Mouse (Mus musculus) adrenal gland, postnatal 36 days (tissue): ENCODE measurements around the gene Dennd1b. TPM values are rescaled to one million over a fixed set of nuclear protein-coding genes. Genes with fewer than 3 reads are reported as not detected.

Source experiments
- DNase-seq, 2 experiments: peaks; one replicate each; pipeline ENCODE4 v3.0.0; 2021; ENCODE audit warnings: mixed read lengths in 1 of 2
- long read RNA-seq, 2 experiments: library from polyadenylated mRNA; stranded (forward); transcript quantifications; one replicate each; pipeline ENCODE4 v2.0.0; 2021; ENCODE audit warnings: borderline sequencing depth in 2 of 2
- total RNA-seq, 2 experiments: library from RNA; stranded (reverse); gene quantifications; 2 replicates each; pipeline ENCODE4 v1.2.3; 2021

The Dennd1b gene
- 10 to 100 TPM; 24.0 to 27.9 TPM for total RNA-seq
- long read RNA-seq, experiment 1, partial matches to known transcripts = 0 of 2 reads
- long read RNA-seq, experiment 1, other reads (novel, unspliced or antisense) = 2 of 2 reads
- long read RNA-seq, experiment 2, partial matches to known transcripts = 0 of 1 reads
- long read RNA-seq, experiment 2, other reads (novel, unspliced or antisense) = 1 of 1 reads

DNA sequence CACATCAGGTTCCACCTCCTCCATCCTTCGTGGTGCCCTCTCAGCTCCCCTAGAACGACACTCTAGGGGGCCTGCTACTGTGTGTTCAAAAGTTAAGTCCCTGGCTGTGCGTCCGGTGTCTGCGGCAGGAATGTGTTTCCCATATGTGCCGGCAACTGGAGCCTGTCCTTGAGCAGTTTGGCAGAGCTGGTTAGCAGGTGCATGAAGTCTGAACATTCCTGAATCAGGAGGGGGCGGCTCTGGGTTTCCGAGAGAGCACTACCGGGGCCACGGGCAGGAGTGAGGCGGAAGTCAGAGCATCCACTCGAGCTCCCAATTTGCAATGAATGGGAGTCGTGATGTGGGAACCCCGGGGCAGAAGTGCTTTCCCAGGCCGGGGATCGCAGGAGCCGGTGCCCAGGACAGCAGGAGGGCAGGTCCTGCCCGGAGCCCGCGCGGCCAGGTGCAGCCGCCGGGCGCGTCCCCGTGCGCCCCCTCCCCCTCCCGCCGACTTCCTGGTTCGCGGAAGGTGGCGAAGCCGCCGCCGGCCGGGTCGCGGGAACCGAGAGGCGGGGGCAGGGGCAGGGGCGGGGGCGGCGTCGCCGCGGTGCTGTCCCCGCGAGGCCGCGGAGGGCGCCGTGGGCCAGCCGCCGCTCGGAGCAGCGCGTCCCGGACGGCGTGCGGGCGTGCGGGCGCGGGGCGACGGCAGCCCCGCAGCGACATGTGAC is at the start of gene Dennd1b:
TSS of gene Dennd1b (plus strand) at position 275 of the 707 bp plus-strand sequence.
- DNase-seq = peak; percentile 67 to 81

DNA sequence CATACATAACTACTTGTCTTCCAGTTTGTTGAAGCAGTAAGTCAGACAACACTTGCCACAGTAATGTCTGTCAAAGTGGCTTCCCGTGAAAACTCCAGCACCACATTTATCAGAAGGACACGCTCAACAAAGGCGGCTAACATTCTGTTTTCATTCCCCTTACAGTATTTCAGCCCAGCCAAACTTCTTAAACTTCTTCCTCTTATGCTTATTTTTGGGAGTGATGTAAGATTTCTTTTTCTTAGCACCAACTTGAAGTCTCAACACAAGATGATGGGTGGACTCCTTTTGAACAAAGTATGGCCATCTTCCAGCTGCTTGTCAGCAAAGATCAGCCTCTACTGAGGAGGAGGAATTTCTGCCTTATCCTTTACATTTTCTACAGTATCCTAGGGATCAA is 47.6 kb upstream of the Dennd1b start:
- DNase-seq = no peak

DNA sequence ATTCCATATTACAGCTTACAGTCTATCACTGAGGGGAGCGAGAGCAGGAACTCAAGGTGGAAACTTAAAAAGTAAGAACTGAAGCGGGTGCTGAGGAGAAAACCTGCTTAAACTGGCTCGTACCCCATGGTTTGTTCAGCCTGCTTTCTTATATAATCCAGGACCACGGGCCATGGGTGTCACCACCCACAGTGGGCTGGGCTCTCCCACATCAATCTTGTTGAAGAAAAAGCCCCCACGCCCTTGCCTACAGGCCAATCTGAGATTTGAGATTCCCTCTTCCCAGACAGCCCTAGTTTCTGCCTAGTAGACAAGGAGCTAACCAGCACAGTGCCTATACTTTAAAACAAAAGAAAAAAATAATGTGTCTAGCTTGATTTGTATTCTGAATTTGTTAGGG is 43.6 kb upstream of the Dennd1b start:
- DNase-seq = no peak

DNA sequence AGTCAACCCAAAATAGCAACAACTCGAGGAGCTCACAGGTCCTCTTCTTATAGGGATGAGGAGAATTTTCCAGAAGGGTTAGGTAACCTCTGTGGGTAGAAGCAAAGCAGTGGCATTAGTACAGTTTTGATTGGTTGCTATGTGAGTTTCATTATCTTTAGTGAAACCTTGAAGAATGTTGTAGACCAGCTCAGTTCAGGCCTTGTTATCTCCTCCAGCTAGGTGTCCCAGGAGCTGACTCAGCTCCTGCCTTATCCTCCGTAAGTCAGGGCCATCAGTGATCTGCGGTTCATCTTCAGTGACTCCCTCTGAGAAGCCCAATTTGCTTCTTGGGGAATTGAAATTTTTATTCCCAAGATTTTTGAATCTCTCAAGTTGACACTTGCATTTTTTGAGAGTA is 43.2 kb upstream of the Dennd1b start:
- no peak for DNase-seq

DNA sequence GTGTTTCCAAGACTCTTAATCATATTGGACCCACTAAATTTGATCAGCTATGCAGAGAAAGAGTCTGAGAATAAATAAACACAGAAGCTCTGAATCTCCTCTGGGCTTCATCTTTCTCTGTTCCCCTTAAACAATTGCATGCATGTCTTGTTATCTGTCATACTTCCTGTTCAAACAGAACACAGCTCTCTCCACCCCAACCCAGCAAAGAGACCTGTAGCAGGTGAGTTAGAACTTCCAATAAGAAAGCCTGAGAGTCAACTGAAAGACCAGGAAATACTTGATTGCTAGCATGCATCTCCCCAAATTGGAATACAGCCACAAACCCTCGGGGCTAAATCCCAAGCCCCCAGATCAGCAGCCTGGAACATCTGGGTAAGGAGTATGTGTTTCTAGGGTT is 42.4 kb upstream of the Dennd1b start:
- DNase-seq = no peak

DNA sequence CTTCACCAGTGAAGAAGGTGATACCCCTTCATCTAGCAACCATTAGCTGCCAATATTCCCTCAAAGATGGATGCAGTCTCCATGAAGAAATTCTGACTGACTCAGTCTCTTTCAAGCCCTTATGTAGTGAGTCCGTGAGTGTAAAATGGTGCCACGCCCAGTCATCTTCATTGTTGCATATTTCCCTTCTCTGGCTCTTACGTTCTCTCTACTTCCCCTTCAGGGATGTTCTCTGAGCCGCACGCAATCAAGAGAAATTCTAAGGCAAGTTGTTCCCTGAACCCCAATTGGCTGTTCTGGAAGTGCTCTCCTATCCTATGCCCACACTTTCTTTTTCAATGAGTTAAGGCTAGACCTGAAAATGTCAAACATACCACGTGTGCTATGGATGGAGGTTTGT is 40.3 kb upstream of the Dennd1b start:
- DNase-seq = no peak

DNA sequence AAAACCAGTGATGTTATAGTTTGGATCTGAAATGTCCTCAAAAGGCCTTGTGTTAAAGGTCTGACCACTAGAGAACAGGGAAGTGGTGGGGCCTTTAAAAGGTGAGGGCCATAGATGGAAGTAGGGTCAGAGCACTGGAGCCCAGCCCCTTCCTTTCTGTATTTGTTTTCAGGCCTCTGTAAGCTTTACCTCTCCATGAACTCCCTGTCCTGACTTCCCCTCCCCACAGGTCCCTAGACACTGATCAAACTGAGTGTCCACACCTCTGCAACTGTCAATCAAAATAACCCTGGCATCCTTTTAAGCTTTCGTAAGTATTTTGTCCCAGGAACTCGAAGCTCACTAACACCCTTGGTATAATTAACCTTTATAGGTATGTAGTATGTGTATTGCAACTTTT is 39.0 kb upstream of the Dennd1b start:
- DNase-seq = no peak

DNA sequence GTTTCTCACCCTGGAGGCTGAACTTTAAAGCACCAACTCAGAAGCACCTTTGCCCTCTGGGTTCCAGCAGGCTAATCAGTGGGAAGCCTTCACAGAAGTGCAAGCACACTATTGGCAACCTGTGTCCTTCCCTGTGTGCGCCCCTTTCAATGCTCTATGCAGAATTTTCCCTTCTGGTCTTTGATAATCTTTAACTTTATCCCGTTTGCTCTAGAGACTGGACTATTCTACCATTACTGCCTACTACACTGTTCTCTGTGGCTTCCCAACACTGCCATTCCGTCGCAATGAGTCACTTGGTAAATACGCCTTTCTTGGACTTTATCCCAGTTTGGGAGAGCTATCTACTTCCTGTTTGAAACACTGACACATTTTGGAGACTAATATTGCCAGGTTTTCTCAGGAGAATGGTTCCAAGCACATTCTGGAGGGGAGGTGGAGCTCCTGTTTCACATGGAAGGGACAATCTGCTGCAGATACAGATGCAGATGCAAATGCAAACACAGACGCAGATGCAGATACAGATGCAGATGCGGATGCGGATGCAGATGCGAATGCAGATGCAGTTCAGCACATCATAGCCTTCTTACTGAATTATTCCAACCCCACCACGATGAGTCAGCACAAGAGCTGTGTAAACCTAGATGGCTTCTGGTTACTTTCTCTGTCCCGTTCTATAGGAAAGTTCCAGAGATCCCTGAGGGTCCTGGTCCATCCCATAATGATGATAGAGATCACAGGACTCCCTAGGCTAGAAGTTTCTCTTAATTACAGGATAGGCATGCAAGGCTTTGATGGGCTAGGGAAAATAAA is 34.4 kb upstream of the Dennd1b start:
- peak; percentile 53 to 55 for DNase-seq

DNA sequence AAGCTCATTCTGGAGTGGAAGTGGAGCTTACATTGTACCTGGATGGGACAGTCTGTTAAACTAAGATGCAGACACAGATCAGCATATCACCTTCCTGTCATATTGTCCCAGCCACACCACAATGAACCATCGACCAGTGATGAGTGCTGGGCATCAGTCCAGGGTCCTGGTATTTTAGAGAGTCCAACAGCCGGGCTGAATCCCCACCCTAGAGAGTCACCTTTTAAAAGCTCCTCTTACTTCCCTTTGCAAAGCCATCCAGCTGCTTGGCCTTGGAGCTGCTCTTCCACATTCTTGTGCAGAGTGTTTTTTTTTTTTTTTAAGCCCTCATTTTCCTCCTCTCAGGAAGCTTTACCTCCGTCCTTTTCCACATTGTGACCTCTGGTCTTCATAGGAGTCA is 33.2 kb upstream of the Dennd1b start:
- DNase-seq = peak; percentile 23 to 26

DNA sequence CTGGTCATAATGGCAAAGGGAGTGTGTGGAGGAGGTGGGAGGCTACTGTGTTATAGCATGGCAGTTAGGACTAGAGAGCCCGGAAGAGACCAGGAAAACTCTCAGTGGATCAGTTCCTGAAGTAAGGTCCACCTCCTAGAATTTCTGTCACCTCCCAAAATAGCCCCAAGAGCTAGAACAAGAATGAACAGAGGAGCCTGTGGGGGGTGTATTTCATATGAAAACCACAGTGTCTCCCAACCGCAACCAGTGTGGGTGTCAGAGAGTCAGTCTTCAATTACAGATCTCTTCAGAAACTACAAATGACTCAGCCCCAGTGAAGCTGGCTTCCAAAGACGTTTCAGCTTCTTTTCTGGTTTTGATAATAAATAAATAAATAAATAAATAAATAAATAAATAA is 32.4 kb upstream of the Dennd1b start:
- DNase-seq = no peak

DNA sequence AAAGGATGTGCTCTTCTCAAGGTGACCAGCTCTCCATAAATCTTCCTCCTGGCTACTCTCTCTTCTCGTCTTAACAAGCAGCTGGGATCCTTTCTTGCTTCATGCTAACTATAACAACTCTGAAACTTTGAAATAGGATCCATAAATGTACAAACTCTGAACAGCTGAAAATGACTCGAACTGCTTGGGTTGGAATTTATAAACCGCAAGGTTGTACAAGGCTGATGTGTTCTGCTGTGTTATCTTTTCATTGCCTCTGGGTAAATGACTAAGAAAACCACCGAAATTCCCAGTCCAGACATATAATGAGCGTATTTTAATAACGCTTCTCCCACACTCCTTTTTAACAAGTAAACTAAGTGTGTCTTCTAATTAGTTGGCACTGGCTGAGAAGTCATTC is 27.1 kb upstream of the Dennd1b start:
- no peak for DNase-seq

DNA sequence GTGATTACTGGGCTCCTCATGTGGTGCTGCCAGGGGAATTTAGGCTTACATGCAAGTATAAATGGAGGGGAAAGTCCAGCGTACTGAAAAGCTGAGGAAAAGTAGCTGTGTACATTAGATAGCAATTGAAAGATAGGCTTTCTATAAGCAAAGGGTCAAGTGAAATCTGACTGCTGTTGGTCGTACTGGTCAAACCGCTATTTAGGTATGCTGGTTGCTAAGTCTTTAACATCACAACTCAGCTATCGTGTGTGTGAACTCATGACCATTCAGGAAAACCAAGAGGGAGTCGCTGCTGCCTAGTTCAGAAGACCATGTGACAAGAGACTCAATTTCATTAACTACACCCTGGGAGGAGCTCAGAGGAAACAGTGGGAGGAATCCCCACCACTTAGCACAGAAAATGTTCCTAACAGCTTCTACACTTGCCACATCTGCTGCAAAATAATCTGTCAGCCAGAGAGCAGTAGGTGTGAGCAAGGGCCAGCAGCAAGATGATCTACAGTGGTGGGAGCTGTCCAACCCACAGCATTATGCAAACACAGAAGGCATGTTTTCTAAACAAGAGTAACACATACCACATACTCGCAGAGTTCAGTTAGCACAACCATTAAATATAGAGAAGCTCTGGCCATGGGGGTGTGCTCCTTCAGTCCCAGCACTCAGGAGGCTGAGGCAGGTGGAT is 25.4 kb upstream of the Dennd1b start:
- no peak for DNase-seq

DNA sequence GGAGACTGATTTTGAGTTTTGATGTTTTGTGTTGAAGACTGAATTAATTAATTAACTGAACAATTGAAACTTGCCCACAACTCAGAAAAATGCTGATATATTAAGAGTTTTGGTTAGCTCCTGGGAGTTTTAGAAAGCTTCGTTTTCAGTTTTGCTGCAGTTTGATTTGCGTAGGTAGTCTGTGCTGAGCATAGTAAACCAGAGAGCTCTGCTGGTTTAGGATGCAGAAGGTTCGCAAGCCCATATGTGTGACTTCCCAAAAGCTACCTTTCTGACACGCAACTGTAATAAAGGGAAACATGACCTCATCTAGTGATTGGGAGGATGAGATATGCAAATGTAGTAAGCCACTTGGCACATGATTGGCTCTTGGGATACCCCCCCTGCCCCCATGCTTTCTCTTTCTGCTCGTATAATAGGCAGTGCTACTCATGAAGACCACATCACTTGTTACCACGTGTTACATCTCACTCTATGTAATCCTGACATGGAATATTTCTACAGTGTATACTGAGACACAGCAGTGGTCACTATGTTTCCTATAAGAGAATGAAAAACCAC is 23.6 kb upstream of the Dennd1b start:
- no peak for DNase-seq

DNA sequence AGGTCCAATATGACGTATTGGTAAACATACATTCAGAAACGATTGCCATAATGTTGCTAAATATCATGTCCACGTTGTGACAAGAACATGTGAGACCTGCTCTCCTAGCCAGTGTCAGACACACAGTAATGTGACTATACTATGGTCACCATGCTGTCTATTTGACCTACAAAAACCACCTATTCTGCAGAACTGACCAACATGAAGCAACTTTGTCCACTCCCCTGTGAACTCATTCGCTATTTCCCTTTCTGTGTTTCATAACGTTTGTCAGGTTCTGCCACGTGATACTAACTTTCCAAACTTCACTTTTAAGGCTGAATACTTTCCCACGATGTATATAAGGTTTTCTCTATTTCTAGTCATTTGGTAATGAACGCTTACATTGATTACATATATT is 22.8 kb upstream of the Dennd1b start:
- DNase-seq = no peak

DNA sequence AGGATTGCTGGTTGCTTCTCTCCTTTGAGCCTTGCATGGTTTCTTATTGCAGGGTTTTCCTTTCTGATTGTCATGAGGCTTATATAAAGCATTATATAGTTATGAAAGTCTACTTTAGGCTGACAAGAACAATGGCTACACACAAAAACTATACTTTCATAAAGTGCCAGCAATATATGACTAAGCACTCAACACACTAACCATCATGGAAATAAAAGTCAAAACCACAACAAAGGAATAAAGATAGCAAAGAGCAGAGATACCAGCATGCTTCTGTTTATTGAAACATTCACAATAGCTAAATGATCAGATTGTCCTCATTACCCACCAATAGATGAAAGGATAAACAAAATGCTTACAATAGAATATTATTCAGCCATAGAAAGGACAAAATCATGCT is 11.1 kb upstream of the Dennd1b start:
- DNase-seq = no peak

DNA sequence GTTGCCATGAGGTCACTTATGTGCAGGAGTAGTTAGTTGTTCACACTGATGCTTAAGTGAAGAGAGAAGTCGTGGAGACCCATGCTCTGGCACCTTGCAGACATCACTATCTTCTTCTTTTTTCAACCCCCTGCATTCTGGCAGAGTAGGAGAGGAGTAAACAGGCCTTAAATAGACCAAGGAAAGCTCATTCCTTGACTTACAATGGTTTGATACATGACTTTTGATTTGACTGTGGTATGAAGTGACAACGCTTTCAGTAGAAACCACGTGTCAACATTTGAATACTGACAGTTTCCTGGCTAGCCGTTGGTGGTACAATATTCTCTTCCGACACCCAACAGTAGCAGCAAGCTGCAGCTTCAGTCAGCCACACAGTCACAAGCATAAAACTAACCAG is 8.3 kb upstream of the Dennd1b start:
- no peak for DNase-seq

DNA sequence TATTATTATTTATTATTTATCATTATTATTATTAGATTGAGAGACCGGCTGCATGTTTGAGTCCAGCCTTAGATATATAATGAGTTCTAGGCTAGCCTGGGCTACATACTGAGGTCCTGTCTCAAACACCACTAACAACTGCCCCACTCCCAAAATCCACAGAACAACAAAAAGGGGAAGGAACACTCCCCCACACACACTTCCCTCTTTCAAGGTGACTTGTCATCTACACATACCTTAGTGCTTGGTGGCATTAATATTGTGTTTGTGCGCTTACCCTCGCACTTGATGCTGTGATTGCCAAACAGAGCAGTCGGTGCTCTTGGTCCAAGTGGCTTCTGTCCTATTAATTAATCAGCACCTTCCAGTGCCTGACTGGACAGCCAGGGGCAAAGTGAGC is 7.8 kb upstream of the Dennd1b start:
- DNase-seq = no peak

DNA sequence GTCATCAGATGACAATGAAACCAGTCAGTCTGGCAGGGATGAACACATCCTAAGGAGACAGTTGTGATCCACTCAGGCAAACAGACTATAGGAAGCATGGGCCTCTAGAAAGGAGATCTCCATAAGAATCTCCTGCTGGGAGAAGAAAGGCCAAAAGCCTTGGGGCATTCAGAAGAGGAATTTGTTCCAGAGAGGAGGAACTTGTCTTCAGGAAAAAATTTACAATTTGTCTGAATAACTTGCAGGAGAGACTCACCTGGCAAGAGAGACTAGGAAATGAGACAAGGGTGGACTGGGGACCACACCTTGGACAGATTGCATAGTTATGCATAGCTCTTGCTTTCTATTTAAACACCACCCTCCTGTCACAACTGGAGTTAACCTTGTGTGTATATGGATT is 6.7 kb upstream of the Dennd1b start:
- DNase-seq = no peak

DNA sequence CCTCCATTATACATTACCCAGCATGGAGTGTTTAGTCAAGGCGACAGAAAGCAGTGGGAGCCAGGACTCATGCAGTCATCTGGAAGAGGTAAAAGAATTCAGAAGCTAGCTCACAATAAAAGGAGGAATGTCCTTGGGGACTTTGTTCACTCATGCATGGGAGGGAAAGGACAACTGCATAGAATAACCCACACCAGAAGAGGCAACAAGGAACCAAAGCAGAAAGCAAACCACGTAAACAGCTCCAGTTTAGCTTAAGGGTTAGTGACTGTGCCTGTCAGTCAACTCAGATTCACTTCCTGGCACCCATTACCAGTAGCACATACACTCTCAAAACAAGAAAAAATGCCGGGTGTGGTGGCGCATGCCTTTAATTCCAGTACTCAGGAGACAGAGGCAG is 6.1 kb upstream of the Dennd1b start:
- no peak for DNase-seq

DNA sequence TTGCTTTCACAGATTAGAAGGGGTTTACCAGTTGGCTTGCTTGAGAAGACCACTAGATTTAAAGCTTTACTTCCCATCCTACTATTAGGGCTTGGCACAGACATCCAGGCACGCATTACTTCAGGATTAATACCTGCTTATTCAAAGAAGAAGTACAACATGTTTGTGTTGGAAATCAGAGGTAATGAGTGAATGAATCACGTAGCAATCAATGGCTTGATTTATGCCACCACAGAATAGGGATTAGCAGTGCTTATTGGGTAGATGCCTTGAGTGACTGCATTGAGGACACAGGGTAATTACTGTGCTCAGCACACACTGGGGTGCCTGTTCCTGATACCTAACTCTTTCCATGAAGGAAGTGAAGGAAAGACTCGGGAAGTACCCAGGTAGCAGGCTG is 4.4 kb upstream of the Dennd1b start:
- no peak for DNase-seq

DNA sequence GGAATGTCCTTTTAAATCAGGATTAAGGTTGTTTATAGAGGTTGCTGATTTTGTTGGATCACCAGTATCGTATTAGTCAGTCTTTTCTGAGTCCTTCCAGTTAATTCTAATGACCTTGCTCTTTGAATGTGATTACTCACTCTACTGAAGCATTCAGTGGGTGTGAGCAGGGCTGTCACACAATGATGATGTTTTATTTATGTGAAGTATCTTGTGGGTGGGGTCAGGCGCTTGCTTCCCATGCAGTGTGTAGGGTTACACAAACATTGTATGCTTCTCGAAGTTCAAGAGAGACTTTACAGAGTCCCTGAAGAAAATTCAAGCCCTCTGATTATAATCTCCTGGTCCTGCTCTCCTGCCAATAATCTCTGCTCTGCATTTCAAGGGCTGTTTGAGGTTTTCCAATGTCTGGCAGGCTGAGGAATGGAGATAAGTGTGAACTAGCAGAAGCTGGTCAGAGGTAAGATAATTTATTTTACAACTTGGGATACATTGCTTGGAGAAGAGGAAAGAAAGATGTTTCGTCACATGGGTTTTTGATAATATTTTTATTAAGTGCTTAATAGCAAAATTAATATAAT is 3.2 kb upstream of the Dennd1b start:
- peak; percentile 45 to 46 for DNase-seq
